Mouse (Mus musculus): ENCODE measurements at regions not wholly inside any gene's neighbourhood (a gene's known extent, or its start where the extent isn't known, plus 50 kb on each side); places are given as distances from the start of the nearest gene placed in this dataset.

GRCm38 (mm10) chrX:139392777-139393176 lies 59.3 kb downstream of the Trap1a start:
- TF ChIP-seq CTCF (IDR thresholded peaks at IDR 0.05; ENCODE audit: low read depth): no peak
- TF ChIP-seq EP300 (optimal IDR thresholded peaks at IDR 0.05): no peak

All from stomach, postnatal 0 days (tissue).